Mouse (Mus musculus) kidney, postnatal 0 days (tissue): ENCODE results near the gene Rab3c. TPM values are rescaled to one million over a fixed set of nuclear protein-coding genes. Genes with fewer than 3 reads are reported as not detected.

ENCODE experiments used
- ATAC-seq: fragments of 200-750 bp; cut with Nextera tagmentation; replicated peaks from 2 replicates; pipeline ENCODE4 v1.8.0; 2017; ENCODE audit warnings: low read depth, moderate number of reproducible peaks, moderate TSS enrichment, moderate library complexity; ENCODE audit not compliant: low FRiP score
- DNase-seq: peaks from one replicate; pipeline ENCODE4 v3.0.0-alpha.2; 2016; ENCODE audit warnings: low spot score
- H3K27ac ChIP-seq: fragments of 300-500 bp; sonication (generic); 2 replicates; pipeline ENCODE4 v1.5.1; 2014; ENCODE audit warnings: mild to moderate bottlenecking
- H3K27me3 ChIP-seq: fragments of 300-500 bp; sonication (generic); 2 replicates; pipeline ENCODE4 v1.6.1; 2014; ENCODE audit warnings: low read length, mixed read lengths; ENCODE audit not compliant: insufficient read depth
- H3K36me3 ChIP-seq: fragments of 300-500 bp; sonication (generic); 2 replicates; pipeline ENCODE4 v1.6.1; 2014; ENCODE audit warnings: low read length, mixed read lengths; ENCODE audit not compliant: insufficient read depth
- H3K4me1 ChIP-seq: fragments of 300-500 bp; sonication (generic); replicated peaks from 2 replicates; pipeline ENCODE4 v1.6.1; 2014; ENCODE audit warnings: antibody characterized with exemption, low read length, mixed read lengths; ENCODE audit not compliant: insufficient read depth
- H3K4me2 ChIP-seq: fragments of 300-500 bp; sonication (generic); 2 replicates; pipeline ENCODE4 v1.6.1; 2014; ENCODE audit warnings: mild to moderate bottlenecking, low read length, moderate library complexity, mixed read lengths
- H3K4me3 ChIP-seq: fragments of 300-500 bp; sonication (generic); replicated peaks from 2 replicates; pipeline ENCODE4 v1.5.1; 2014; ENCODE audit warnings: low read depth, low read length
- H3K9ac ChIP-seq: fragments of 300-500 bp; sonication (generic); 2 replicates; pipeline ENCODE4 v1.6.1; 2014; ENCODE audit warnings: low read depth, low read length
- H3K9me3 ChIP-seq: fragments of 300-500 bp; sonication (generic); replicated peaks from 2 replicates; pipeline ENCODE4 v1.6.1; 2016; ENCODE audit warnings: low read length, inconsistent platforms, mixed read lengths
- CTCF ChIP-seq: IDR thresholded peaks from 2 replicates; pipeline ENCODE4 v1.5.1; 2016; ENCODE audit warnings: antibody characterized with exemption, low read depth, mild to moderate bottlenecking, moderate library complexity
- WGBS: fragments of 180-500 bp; shearing (Covaris S2); extraction: QIAGEN DNeasy Blood & Tissue Kit; methylation state at CpG from one replicate; pipeline ENCODE4 v1.1.7; 2014; 5-methylcytosine and 5-hydroxymethylcytosine counted together
- polyA plus RNA-seq: library from polyadenylated mRNA; unstranded; fragments of >200 nt; fragmentation: Nextera tagmentation; extraction: Ambion mirVana; gene quantifications from 2 replicates; pipeline ENCODE4 v1.2.1, GENCODE M21; 2015

Rab3c gene
- polyA plus RNA-seq, 1 experiment from 2014 or later = 0.24 TPM

GRCm38 (mm10) chr13:110280028-110280562, 701 bp downstream of the Rab3c start:
- TF ChIP-seq CTCF = no peak
- no peak overlapping the region for H3K27ac ChIP-seq
- H3K4me1 ChIP-seq = 0 out of 2 replicates have a peak, but pooled peaks cover 7% of the 10 kb centered on the region
- no peaks in the 10 kb centered on the region for H3K36me3 ChIP-seq
- WGBS = under 1% methylated on average over 24 of the region's 24 CpGs
- peak overlapping the region; percentile 67 for H3K4me2 ChIP-seq
- H3K4me3 ChIP-seq = peak overlapping the region; percentile 25
- peak; percentile 93 for DNase-seq
- H3K27me3 ChIP-seq = no peaks in the 10 kb centered on the region
- no peak overlapping the region for H3K9ac ChIP-seq
- ATAC-seq = peak; percentile 97
- H3K9me3 ChIP-seq = no peaks in the 10 kb centered on the region

GRCm38 (mm10) chr13:110278976-110279736, 1.6 kb downstream of the Rab3c start:
- ATAC-seq (no peak), DNase-seq (no peak)
- H3K36me3 ChIP-seq = no peaks in the 10 kb centered on the region
- H3K27me3 ChIP-seq = no peaks in the 10 kb centered on the region
- TF ChIP-seq CTCF = no peak
- H3K27ac ChIP-seq = no peak overlapping the region
- H3K9ac ChIP-seq = no peak overlapping the region
- 63% methylated on average over 9 of the region's 9 CpGs for WGBS
- 0 out of 2 replicates have a peak, but pooled peaks cover 7% of the 10 kb centered on the region for H3K4me1 ChIP-seq
- H3K9me3 ChIP-seq = no peaks in the 10 kb centered on the region
- H3K4me3 ChIP-seq = no peak overlapping the region
- H3K4me2 ChIP-seq = no peak overlapping the region

GRCm38 (mm10) chr13:110277709-110278108, 3.1 kb downstream of the Rab3c start:
- no peaks in the 10 kb centered on the region for H3K27me3 ChIP-seq
- TF ChIP-seq CTCF = no peak
- no peak overlapping the region for H3K4me3 ChIP-seq
- H3K27ac ChIP-seq = no peak overlapping the region
- H3K4me2 ChIP-seq = no peak overlapping the region
- H3K9me3 ChIP-seq = no peaks in the 10 kb centered on the region
- H3K9ac ChIP-seq = no peak overlapping the region
- no peaks in the 10 kb centered on the region for H3K36me3 ChIP-seq
- 0 out of 2 replicates have a peak, but pooled peaks cover 7% of the 10 kb centered on the region for H3K4me1 ChIP-seq
- DNase-seq = no peak
- no peak for ATAC-seq

GRCm38 (mm10) chr13:110275471-110275870, 5.3 kb downstream of the Rab3c start:
- Histone ChIP-seq H3K27ac (no peak overlapping the region), H3K27me3 (no peaks in the 10 kb centered on the region), H3K9ac (no peak overlapping the region), H3K4me3 (no peak overlapping the region), H3K4me1 (no peaks in the 10 kb centered on the region), H3K4me2 (no peak overlapping the region), H3K36me3 (no peaks in the 10 kb centered on the region), H3K9me3 (no peaks in the 10 kb centered on the region)
- DNase-seq (no peak), ATAC-seq (no peak)
- TF ChIP-seq CTCF = no peak
- 84% methylated on average over 3 of the region's 3 CpGs for WGBS

GRCm38 (mm10) chr13:110260649-110261048, 20.1 kb downstream of the Rab3c start:
- no peak overlapping the region for H3K9ac ChIP-seq
- H3K27ac ChIP-seq = no peak overlapping the region
- DNase-seq (no peak), ATAC-seq (no peak)
- no peaks in the 10 kb centered on the region for H3K4me1 ChIP-seq
- no peaks in the 10 kb centered on the region for H3K36me3 ChIP-seq
- no peak overlapping the region for H3K4me2 ChIP-seq
- 75% methylated on average over 1 of the region's 1 CpGs for WGBS
- no peaks in the 10 kb centered on the region for H3K27me3 ChIP-seq
- no peaks in the 10 kb centered on the region for H3K9me3 ChIP-seq
- no peak overlapping the region for H3K4me3 ChIP-seq
- TF ChIP-seq CTCF = no peak

- no peaks in the 10 kb centered on the region for H3K27me3 ChIP-seq
- no peaks in the 10 kb centered on the region for H3K36me3 ChIP-seq
- no peak for ATAC-seq
- 85% methylated on average over 5 of the region's 5 CpGs for WGBS
- no peak overlapping the region for H3K9ac ChIP-seq
- no peaks in the 10 kb centered on the region for H3K4me1 ChIP-seq
- TF ChIP-seq CTCF = no peak
- H3K4me3 ChIP-seq = no peak overlapping the region
- no peak overlapping the region for H3K27ac ChIP-seq
- DNase-seq = no peak
- no peaks in the 10 kb centered on the region for H3K9me3 ChIP-seq
- H3K4me2 ChIP-seq = no peak overlapping the region
Measured at GRCm38 (mm10) chr13:110251453-110251852, 29.3 kb downstream of the Rab3c start.
